Mouse (Mus musculus) testis, postnatal 10 days (tissue): ENCODE measurements around the gene Shcbp1l.
"Not testable (repeated sequence)": the region's sequence is repeated elsewhere in the genome, so short reads cannot be mapped to it uniquely, and the experiment has no call there.

Experiments
- DNase-seq: peaks from one replicate; pipeline ENCODE4 v3.0.0; 2021; ENCODE audit warnings: low spot score

The Shcbp1l gene

GRCm38 (mm10) chr1:153424271-153424670, 691 bp upstream of the Shcbp1l start:
- DNase-seq = no peak

GRCm38 (mm10) chr1:153431158-153431557, 6.2 kb downstream of the Shcbp1l start:
- no peak for DNase-seq

- no peak for DNase-seq
Measured at GRCm38 (mm10) chr1:153431701-153432100, 6.7 kb downstream of the Shcbp1l start.

GRCm38 (mm10) chr1:153432329-153432728, 7.4 kb downstream of the Shcbp1l start:
- DNase-seq = no peak

- no peak for DNase-seq
Measured at GRCm38 (mm10) chr1:153433851-153434589, 9.1 kb downstream of the Shcbp1l start.

- DNase-seq = no peak
Measured at GRCm38 (mm10) chr1:153437536-153437935, 12.6 kb downstream of the Shcbp1l start.

GRCm38 (mm10) chr1:153440752-153441151, 15.8 kb downstream of the Shcbp1l start:
- DNase-seq = no peak

- DNase-seq = no peak
Measured at GRCm38 (mm10) chr1:153441656-153442055, 16.7 kb downstream of the Shcbp1l start.

- no peak for DNase-seq
Measured at GRCm38 (mm10) chr1:153443019-153443418, 18.1 kb downstream of the Shcbp1l start.

GRCm38 (mm10) chr1:153443632-153444031, 18.7 kb downstream of the Shcbp1l start:
- no peak for DNase-seq

GRCm38 (mm10) chr1:153446120-153446831, 21.3 kb downstream of the Shcbp1l start:
- no peak for DNase-seq

- DNase-seq = no peak
Measured at GRCm38 (mm10) chr1:153451237-153452154, 26.5 kb downstream of the Shcbp1l start.

- DNase-seq = no peak
Measured at GRCm38 (mm10) chr1:153453146-153453642, 28.2 kb downstream of the Shcbp1l start.

GRCm38 (mm10) chr1:153456137-153456536, 31.2 kb downstream of the Shcbp1l start:
- DNase-seq = no peak

GRCm38 (mm10) chr1:153461796-153462195, 36.8 kb downstream of the Shcbp1l start:
- no peak for DNase-seq

GRCm38 (mm10) chr1:153479296-153479695, 54.3 kb downstream of the Shcbp1l start:
- no peak for DNase-seq

- peak; percentile 84 for DNase-seq
Measured at GRCm38 (mm10) chr1:153480386-153481024, 55.5 kb downstream of the Shcbp1l start.

GRCm38 (mm10) chr1:153481025-153481412, 56.1 kb downstream of the Shcbp1l start:
- DNase-seq = no peak

GRCm38 (mm10) chr1:153485201-153485796, 60.3 kb downstream of the Shcbp1l start:
- no peak for DNase-seq

- not testable (repeated sequence) for DNase-seq
Measured at GRCm38 (mm10) chr1:153486120-153486519, 61.2 kb downstream of the Shcbp1l start.
